Mouse (Mus musculus) brain, embryonic 14.5 days (tissue): ENCODE data around the gene Yif1b.

Experiments used
- CTCF ChIP-seq: fragments of 200-500 bp; IDR thresholded peaks from 2 replicates; pipeline ENCODE4 v1.5.1; 2012; ENCODE audit warnings: inconsistent platforms, mild to moderate bottlenecking, moderate library complexity, borderline replicate concordance; ENCODE audit not compliant: insufficient read depth, insufficient read length; ENCODE audit errors: extremely low read depth
- POLR2A ChIP-seq: fragments of 200-500 bp; IDR thresholded peaks from 2 replicates; pipeline ENCODE4 v1.6.1; 2012; ENCODE audit warnings: mild to moderate bottlenecking, inconsistent platforms, borderline replicate concordance; ENCODE audit not compliant: poor library complexity, insufficient read depth, insufficient read length, severe bottlenecking; ENCODE audit errors: extremely low read depth

- no peak for TF ChIP-seq POLR2A
- no peak for TF ChIP-seq CTCF
Measured at GRCm38 (mm10) chr7:29291616-29292457, 53.7 kb downstream of the Yif1b start.
